Mouse (Mus musculus): ENCODE measurements around the gene Pbrm1.
A peak's percentile ranks its signal among the peaks of the same experiment; 100 is the strongest.

GRCm38 (mm10) chr14:31130236-31131220 lies 111.6 kb downstream of the Pbrm1 start, which contains the start of gene Nt5dc2:
- TF ChIP-seq MXI1 (IDR thresholded peaks at IDR 0.05; ENCODE audit: low read depth, low read length), result peak; percentile 52
- peak in 2 of 3 experiments; percentile 28 to 41; a peak in 4 of 6 replicates for TF ChIP-seq CTCF (IDR thresholded peaks at IDR 0.05 in 2 of 3, conservative IDR thresholded peaks at IDR 0.05 in 1 of 3; ENCODE audit: control insufficient read depth in 1 of 3, insufficient read depth in 1 of 3, low read depth in 2 of 3, low read length in 3 of 3, poor library complexity in 1 of 3, severe bottlenecking in 1 of 3)
- peak; percentile 70 for TF ChIP-seq MAFK (IDR thresholded peaks at IDR 0.05; ENCODE audit: borderline replicate concordance, low read depth, low read length)
- no peak for TF ChIP-seq E2F4 (IDR thresholded peaks at IDR 0.05; ENCODE audit: borderline replicate concordance, low read depth, low read length)
- TF ChIP-seq MEF2A (IDR thresholded peaks at IDR 0.05; ENCODE audit: extremely low read depth, insufficient replicate concordance, low read depth, low read length, poor library complexity, severe bottlenecking), result no peak
- TF ChIP-seq POLR2AphosphoS5 (IDR thresholded peaks at IDR 0.05; ENCODE audit: borderline replicate concordance, low read depth, low read length), result no peak
- no peak for TF ChIP-seq GATA1 (IDR thresholded peaks at IDR 0.05; ENCODE audit: low read depth, low read length)
- TF ChIP-seq HCFC1 (IDR thresholded peaks at IDR 0.05; ENCODE audit: low read depth, low read length), result 0 out of 2 replicates have a peak, but pooled peaks have one; percentile 30
- no peak for TF ChIP-seq ZC3H11A (IDR thresholded peaks at IDR 0.05; ENCODE audit: low read depth, low read length)
- TF ChIP-seq ZNF384 (IDR thresholded peaks at IDR 0.05; ENCODE audit: low read depth, low read length), result no peak
- TF ChIP-seq USF1 (IDR thresholded peaks at IDR 0.05; ENCODE audit: low read depth, low read length), result no peak

Measured in MEL (cell line).